Mouse (Mus musculus) brain, embryonic 14.5 days (tissue): Measurements from ENCODE around the gene Sf3b5.

ENCODE experiments used
- CTCF ChIP-seq: fragments of 200-500 bp; IDR thresholded peaks from 2 replicates; pipeline ENCODE4 v1.5.1; 2012; ENCODE audit warnings: inconsistent platforms, mild to moderate bottlenecking, moderate library complexity, borderline replicate concordance; ENCODE audit not compliant: insufficient read depth, insufficient read length; ENCODE audit errors: extremely low read depth
- POLR2A ChIP-seq: fragments of 200-500 bp; IDR thresholded peaks from 2 replicates; pipeline ENCODE4 v1.6.1; 2012; ENCODE audit warnings: mild to moderate bottlenecking, inconsistent platforms, borderline replicate concordance; ENCODE audit not compliant: poor library complexity, insufficient read depth, insufficient read length, severe bottlenecking; ENCODE audit errors: extremely low read depth

GRCm38 (mm10) chr10:12986485-12986884, 18.7 kb upstream of the Sf3b5 start:
- TF ChIP-seq CTCF (no peak), POLR2A (no peak)
